Mouse (Mus musculus) midbrain, embryonic 14.5 days (tissue): ENCODE measurements around the gene Acvr1c. TPM values are rescaled to one million over a fixed set of nuclear protein-coding genes. Genes with fewer than 3 reads are reported as not detected.

Experiments used
- ATAC-seq: fragments of 200-750 bp; cut with Nextera tagmentation; 2 replicates; pipeline ENCODE4 v1.8.0; 2017; ENCODE audit warnings: moderate number of reproducible peaks, moderate library complexity; ENCODE audit not compliant: low FRiP score, low TSS enrichment
- DNase-seq: peaks from one replicate; pipeline ENCODE4 v3.0.0-alpha.2; 2015
- H3K27ac ChIP-seq: fragments of 300-500 bp; sonication (generic); replicated peaks from 2 replicates; pipeline ENCODE4 v1.5.1; 2014; ENCODE audit warnings: mild to moderate bottlenecking, low read depth, low read length, moderate library complexity
- H3K27me3 ChIP-seq: fragments of 300-500 bp; sonication (generic); 2 replicates; pipeline ENCODE4 v1.6.1; 2014; ENCODE audit warnings: low read length, control low read depth, mixed read lengths; ENCODE audit not compliant: control insufficient read depth, insufficient read depth
- H3K36me3 ChIP-seq: fragments of 300-500 bp; sonication (generic); 2 replicates; pipeline ENCODE4 v1.6.1; 2014; ENCODE audit warnings: low read length, control low read depth; ENCODE audit not compliant: control insufficient read depth, insufficient read depth
- H3K4me1 ChIP-seq: fragments of 300-500 bp; sonication (generic); 2 replicates; pipeline ENCODE4 v1.6.1; 2014; ENCODE audit warnings: mild to moderate bottlenecking, antibody characterized with exemption, low read length, control low read depth; ENCODE audit not compliant: control insufficient read depth, insufficient read depth
- H3K4me2 ChIP-seq: fragments of 300-500 bp; sonication (generic); 2 replicates; pipeline ENCODE4 v1.6.1; 2014; ENCODE audit warnings: mild to moderate bottlenecking, low read length, moderate library complexity
- H3K4me3 ChIP-seq: fragments of 300-500 bp; sonication (generic); replicated peaks from 2 replicates; pipeline ENCODE4 v1.5.1; 2014; ENCODE audit warnings: low read depth, low read length
- H3K9ac ChIP-seq: fragments of 300-500 bp; sonication (generic); replicated peaks from 2 replicates; pipeline ENCODE4 v1.6.1; 2014; ENCODE audit warnings: mild to moderate bottlenecking, low read length, moderate library complexity
- H3K9me3 ChIP-seq: fragments of 300-500 bp; sonication (generic); 2 replicates; pipeline ENCODE4 v1.6.1; 2016; ENCODE audit warnings: low read length, control low read depth, mixed read lengths; ENCODE audit not compliant: control insufficient read depth
- WGBS: fragments of 180-500 bp; shearing (Covaris S2); extraction: QIAGEN DNeasy Blood & Tissue Kit; methylation state at CpG from one replicate; pipeline ENCODE4 v1.1.7; 2014; 5-methylcytosine and 5-hydroxymethylcytosine counted together
- polyA plus RNA-seq: library from polyadenylated mRNA; unstranded; fragments of >200 nt; fragmentation: Nextera tagmentation; extraction: Ambion mirVana; gene quantifications from 2 replicates; pipeline ENCODE4 v1.2.1, GENCODE M21; 2014

Acvr1c gene
- 0.43 and 0.86 TPM in 2 replicates for polyA plus RNA-seq

DNA sequence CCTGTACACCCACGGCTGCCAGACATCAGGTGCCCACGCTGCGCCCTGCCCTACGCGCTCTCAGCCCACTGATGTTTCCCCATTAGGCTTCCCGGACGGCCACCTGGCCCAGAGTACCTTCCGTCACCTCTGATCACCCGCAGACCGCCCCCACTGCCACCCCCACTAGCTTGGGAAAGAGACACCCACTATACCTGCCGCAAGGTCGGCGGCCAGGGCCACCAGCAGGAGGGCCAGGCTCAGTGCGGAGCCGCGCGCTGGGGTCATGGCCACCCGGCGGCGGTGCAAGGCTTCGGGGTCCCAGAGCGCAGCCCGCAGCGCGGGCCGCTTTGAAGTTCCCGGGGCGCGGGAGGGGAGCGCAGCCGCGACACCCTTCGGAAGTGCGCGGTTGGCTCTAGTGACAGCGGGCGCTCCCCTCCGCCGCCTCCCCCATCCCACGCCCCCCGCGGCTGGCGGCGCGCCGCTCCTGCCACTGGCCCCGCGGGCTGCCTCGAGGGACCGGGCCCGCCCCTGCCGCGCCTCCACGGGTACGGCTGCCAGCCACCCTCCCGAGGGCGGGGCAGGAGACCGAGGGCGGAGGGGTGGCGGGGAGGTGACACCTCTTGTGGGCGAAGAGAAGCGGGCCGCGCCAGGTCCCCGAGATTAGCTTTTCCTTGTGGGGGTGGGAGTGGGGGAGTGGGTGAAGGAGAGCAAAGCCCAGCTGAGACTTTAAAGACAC is at the start of gene Acvr1c:
Gene Acvr1c, minus strand, starts transcription at position 482 of the 718 bp plus-strand sequence.
- under 1% methylated on average over 62 of the region's 65 CpGs for WGBS

DNA sequence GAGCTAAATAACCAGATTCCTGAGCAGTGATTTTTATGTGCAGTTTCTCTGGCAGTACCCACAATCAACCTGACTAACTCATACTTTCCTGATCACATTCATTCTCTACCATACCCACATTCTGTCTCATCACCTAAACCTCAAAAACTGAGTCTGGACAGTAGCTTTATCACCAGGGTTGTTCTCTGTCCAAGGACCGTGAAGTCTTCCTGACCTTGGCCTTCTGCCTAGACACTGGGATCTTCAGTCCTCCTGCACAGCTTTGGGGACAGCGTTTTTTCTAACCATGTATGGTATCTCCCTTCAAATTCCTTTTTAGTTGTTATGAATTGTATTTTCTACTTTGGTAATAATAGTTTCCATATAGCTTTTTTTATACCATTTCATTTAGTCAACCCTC is 45.8 kb upstream of the Acvr1c start:
- Histone ChIP-seq H3K27me3 (no peaks in the 10 kb centered on the region), H3K4me1 (no peaks in the 10 kb centered on the region), H3K4me2 (no peak overlapping the region), H3K9ac (no peak overlapping the region), H3K4me3 (no peak overlapping the region), H3K9me3 (0 out of 2 replicates have a peak, but pooled peaks cover 4% of the 10 kb centered on the region), H3K27ac (no peak overlapping the region), H3K36me3 (no peaks in the 10 kb centered on the region)
- WGBS: 89% methylated on average over 2 of the region's 2 CpGs
- ATAC-seq (no peak), DNase-seq (no peak)

More for the DNA sequence above, at the start of gene Acvr1c:
- H3K27me3 ChIP-seq: peaks cover 4% of the 10 kb centered on the region; the same call in 1 of the 2 replicates
- ATAC-seq (peak; percentile 80), DNase-seq (peak; percentile 73)
- peak within 1 kb of the TSS; percentile 51 for H3K9ac ChIP-seq
- H3K36me3 ChIP-seq: no peaks in the 10 kb centered on the region
- H3K9me3 ChIP-seq: no peaks in the 10 kb centered on the region
- peak within 1 kb of the TSS; percentile 58 for H3K4me3 ChIP-seq
- H3K27ac ChIP-seq: no peak within 1 kb of the TSS
- peak within 1 kb of the TSS; percentile 100 for H3K4me2 ChIP-seq
- H3K4me1 ChIP-seq: peaks cover 7% of the 10 kb centered on the region; the same call in 1 of the 2 replicates

DNA sequence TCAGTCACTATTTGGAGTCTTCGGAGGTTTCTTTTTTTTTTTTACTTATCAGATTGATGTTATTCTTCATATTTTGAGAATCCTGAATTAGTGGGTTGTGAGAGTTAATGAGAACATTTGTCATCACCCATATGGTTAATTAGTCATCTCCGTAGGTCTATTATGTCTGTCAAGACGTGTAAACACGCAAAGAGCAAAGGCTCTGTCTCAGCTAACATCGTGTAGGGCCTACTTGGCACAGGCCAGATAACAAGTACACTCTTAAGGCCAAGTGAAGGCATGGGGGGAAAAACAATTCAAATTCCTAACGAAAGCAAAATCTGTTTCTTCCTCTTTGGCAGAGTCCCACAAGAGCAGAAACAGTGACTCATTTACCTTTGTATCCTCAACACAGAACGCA is 30.9 kb upstream of the Acvr1c start:
- Histone ChIP-seq H3K36me3 (no peaks in the 10 kb centered on the region), H3K27me3 (no peaks in the 10 kb centered on the region), H3K9me3 (no peaks in the 10 kb centered on the region), H3K27ac (no peak overlapping the region), H3K4me1 (no peaks in the 10 kb centered on the region), H3K4me3 (no peak overlapping the region), H3K4me2 (no peak overlapping the region), H3K9ac (no peak overlapping the region)
- DNase-seq (no peak), ATAC-seq (no peak)
- WGBS: 91% methylated on average over 7 of the region's 7 CpGs

DNA sequence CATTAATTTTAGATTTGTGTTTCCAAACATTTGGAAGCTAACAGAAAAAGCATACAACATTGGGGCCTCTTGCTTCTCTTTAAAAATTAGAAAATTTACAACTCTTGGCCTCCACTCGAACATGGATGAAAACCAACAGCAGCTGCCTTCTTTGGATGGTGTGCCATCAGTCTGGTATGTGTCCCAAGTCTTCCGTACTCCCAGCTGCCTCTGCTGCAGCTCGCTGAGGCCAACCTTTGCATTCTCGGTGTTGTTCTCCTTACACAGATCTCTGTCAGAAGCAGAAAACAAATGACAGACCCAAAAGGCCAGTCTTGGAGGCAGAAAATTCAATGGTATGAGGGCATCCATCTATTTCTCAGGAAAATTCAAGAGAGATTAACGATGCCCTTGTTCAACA is 22.3 kb upstream of the Acvr1c start:
- 78% methylated on average over 5 of the region's 5 CpGs for WGBS
- Histone ChIP-seq H3K36me3 (no peaks in the 10 kb centered on the region), H3K9me3 (no peaks in the 10 kb centered on the region), H3K4me1 (no peaks in the 10 kb centered on the region), H3K4me3 (no peak overlapping the region), H3K9ac (no peak overlapping the region), H3K27ac (no peak overlapping the region), H3K4me2 (no peak overlapping the region), H3K27me3 (no peaks in the 10 kb centered on the region)
- DNase-seq: no peak
- ATAC-seq: no peak

DNA sequence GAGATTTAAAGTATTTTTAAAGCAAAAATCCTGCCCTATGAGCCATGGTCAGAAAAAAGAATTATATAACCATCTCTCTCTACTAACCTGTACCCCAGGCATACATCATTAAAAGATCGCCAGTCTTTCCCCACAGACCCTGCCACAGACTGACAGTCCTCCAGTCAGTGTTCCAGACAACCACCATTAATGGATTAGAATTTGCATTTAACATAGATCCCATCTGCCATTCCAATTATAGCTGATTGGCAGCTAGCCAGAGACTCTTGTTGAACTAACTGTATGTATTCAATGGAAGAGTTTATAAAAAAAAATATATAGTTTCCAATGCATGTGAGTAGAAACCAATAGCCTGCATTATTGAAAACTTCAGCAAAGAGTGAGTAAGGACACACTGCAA is 21.8 kb upstream of the Acvr1c start:
- WGBS: 33% methylated on average over 1 of the region's 1 CpGs
- Histone ChIP-seq H3K4me3 (no peak overlapping the region), H3K4me1 (no peaks in the 10 kb centered on the region), H3K4me2 (no peak overlapping the region), H3K9ac (no peak overlapping the region), H3K36me3 (no peaks in the 10 kb centered on the region), H3K27me3 (no peaks in the 10 kb centered on the region), H3K9me3 (no peaks in the 10 kb centered on the region), H3K27ac (no peak overlapping the region)
- DNase-seq (peak; percentile 58), ATAC-seq (no peak)

DNA sequence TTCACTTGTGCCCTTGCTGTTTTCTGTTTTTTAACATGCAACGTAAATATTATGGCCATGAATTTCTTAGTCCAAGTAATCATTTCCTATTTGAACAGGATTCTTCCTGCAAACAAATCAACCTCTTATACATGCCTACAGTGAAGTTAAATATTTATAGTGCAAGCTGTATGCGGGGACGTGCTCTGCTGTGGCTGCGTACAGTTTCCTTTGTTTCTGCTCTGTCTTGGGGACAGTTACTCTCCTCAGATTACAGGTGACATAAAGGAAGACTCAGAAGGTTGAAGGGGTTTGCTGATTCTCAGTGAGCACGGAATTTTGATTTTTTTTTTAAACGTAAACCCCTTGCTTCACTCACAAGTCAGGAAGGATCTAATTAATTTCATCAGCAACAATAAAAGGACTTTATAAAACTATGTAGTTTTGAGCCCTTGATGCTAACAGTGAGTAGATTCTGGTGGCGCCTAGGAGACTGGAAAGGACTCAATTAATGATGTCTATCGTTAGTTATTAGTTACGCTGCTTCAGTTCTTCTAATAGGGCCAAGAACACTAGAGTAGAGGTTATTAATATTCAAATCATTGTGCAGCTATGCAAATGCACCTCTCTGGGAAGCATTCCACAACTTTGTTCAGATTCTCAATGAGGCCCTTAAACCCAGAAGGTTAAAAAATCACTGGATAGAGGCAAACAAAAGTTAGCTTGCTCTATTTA is 19.9 kb upstream of the Acvr1c start:
- Histone ChIP-seq H3K27me3 (no peaks in the 10 kb centered on the region), H3K9ac (no peak overlapping the region), H3K4me1 (no peaks in the 10 kb centered on the region), H3K4me3 (no peak overlapping the region), H3K4me2 (no peak overlapping the region), H3K36me3 (no peaks in the 10 kb centered on the region), H3K9me3 (no peaks in the 10 kb centered on the region), H3K27ac (0 out of 2 replicates have a peak overlapping the region, but pooled peaks have one; percentile 20)
- DNase-seq (peak; percentile 21), ATAC-seq (no peak)
- 50% methylated on average over 9 of the region's 9 CpGs for WGBS

DNA sequence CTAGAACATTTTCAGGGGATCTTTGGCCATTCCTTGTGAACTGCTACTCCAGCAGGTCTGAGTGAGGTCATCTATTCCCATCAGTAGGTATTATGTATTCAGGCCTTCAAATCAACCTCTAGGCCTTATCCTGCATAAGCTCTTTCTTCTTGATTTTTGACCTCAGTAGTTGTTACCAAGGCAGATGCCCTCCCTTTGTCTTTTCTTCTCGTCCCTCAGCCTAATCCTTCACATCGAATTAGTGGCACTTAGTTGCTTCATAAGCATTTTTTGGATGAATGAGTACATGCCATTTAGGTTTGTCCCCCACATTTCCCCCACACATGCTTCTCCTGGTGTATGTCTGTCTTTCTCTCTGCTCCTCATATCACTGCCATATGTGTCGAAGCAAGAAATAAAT is 8.5 kb upstream of the Acvr1c start:
- Histone ChIP-seq H3K9ac (no peak overlapping the region), H3K9me3 (no peaks in the 10 kb centered on the region), H3K4me2 (no peak overlapping the region), H3K4me3 (no peak overlapping the region), H3K27me3 (no peaks in the 10 kb centered on the region), H3K36me3 (no peaks in the 10 kb centered on the region), H3K27ac (no peak overlapping the region), H3K4me1 (no peaks in the 10 kb centered on the region)
- ATAC-seq (no peak), DNase-seq (no peak)
- 68% methylated on average over 3 of the region's 3 CpGs for WGBS

DNA sequence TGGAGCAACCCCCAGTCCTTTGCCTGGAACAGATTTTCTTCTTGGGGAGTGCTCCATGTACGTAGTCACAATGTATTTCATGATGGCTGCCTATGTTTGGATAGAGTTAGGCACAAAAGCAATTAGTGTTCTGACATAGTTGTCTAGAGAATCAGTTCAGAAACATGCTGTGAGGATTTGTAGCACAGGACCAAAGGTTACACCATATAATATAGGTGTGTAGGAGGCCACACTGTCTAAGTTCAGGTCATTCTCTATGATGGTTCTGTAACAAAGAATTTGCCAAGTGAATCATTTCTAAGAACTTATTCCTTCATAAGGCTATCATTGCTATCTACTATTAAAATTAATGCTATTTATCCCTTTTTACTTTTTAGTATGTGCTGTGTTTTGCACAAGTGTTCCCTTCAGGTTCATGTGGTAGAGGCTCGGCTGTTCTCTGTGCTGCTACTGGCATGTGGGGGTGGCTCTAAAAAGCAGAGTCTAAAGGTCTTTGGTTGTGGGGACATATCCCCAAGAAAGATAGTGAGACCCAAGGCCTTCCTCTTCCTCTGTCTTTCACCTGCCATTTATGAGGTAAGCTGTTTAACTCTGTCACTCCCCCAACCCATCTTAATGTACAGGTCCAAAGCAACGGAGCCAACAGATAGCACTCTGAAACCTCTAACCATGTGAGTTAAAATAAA is 3.8 kb upstream of the Acvr1c start:
- Histone ChIP-seq H3K4me1 (peaks cover 7% of the 10 kb centered on the region; the same call in 1 of the 2 replicates), H3K4me3 (no peak overlapping the region), H3K9me3 (no peaks in the 10 kb centered on the region), H3K27ac (no peak overlapping the region), H3K36me3 (no peaks in the 10 kb centered on the region), H3K27me3 (no peaks in the 10 kb centered on the region; the same call in 1 of the 2 replicates), H3K9ac (no peak overlapping the region), H3K4me2 (no peak overlapping the region)
- ATAC-seq: no peak
- WGBS: 90% methylated on average over 3 of the region's 3 CpGs
- DNase-seq: no peak
